Mouse (Mus musculus) v-Abl transformed pro-B cells (cell line): Measurements from ENCODE around the gene Sept10.

Experiments used
- in situ Hi-C, 2 experiments: fragments of 400-800 bp; cut with MboI; formaldehyde crosslinking; loops; one replicate each; pipeline ENCODE4 v1.15.1; 2025; ENCODE audit not compliant: unreplicated experiment in 2 of 2

Sept10 gene

DNA sequence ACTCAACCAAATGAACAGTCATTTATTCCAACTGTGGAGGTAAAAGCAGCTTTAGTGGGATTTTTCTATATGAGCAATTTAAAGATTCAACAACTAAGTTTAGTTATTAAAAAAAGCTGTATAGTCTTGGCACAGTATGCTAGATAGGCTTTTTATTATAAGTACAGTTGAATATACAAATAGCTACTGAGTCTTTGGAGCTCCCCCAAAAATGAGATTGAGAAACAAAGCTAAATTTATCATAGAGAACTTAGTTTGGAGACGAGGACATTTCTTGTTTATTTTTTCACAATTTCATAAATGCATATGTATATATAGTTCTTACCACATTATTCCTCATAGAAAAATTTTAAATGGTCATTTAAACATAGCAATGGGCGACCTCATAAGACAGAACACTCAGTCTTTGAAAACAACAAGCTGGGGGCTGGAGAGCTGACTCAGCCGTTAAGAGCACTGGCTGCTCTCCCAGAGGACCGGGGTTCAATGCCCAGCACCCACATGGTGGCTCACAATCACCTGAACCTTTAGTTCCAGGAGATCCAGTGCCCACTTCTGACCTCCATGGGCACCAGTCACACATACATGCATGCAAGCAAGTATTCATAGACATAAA lies 7.7 kb upstream of the Sept10 start:
- in situ Hi-C loops = no loop called here

DNA sequence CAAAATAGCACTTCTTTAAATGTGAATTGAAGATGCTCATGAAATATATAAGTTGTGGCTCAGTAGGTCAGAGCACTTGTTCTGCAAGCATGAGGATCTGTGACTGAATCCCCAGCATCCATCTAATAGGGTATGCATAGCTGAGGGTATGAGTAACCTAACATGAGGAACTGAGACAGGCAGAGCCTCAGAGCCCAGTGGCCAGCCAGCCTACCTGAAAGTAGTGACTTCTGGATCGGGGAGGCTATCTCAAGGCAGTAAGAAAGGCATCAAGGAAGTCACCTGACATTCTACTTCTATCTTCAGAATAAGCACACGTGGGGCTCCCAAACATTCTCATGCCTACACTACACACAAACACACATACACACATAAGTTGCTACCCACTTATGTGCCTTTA lies 3.5 kb upstream of the Sept10 start:
- in situ Hi-C loops = no loop called here

DNA sequence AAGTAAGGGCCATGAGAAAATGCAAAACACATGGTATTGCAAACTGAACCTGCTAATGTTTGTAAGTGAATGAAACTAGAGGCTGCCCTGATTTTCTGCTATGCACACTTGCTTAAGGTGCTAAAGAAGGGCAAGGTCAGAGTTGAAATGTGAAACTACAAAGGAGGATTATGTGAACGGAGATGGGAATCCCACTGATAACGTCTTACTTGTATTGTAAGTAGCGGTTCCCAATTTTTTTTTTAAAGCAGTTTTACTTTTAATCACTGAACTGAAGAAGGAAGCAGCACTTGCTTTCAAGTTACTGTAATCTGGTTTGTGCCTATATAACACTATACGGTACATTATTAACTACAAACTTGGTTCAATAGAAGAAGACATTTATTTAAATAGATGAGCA lies 2.2 kb upstream of the Sept10 start:
- in situ Hi-C loops = no loop called here

DNA sequence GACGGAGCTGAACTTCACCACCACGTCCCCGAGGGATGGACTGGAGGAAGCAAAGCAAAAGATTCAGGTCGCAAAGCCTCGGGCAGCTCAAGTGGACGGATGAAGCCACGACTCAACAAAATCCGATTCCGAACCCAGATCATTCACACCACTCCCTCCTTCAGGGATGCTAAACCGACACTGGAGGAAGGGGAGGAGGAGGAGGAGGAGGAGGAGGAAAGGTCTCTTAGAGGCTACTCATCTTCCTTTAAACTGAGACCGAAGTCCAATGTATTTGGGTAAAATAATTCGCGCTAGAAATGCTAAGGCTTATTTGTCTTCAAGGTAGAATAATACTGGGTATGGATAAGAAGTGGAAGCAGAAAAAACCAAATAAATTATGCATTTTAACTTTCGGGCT lies 1.7 kb upstream of the Sept10 start:
- in situ Hi-C loops = no loop called here

GRCm38 (mm10) chr10:59222271-59223101 lies 839 bp upstream of the Sept10 start:
- in situ Hi-C loops = no loop called here

GRCm38 (mm10) chr10:59220824-59221472 lies 699 bp downstream of the Sept10 start:
- in situ Hi-C loops = no loop called here

- in situ Hi-C loops = no loop called here
These were observed 21.6 kb downstream of the Sept10 start for GRCm38 (mm10) chr10:59200011-59200410.

- in situ Hi-C loops = no loop called here
These were observed 24.9 kb downstream of the Sept10 start for GRCm38 (mm10) chr10:59196763-59197162.

GRCm38 (mm10) chr10:59194891-59195290 lies 26.8 kb downstream of the Sept10 start:
- in situ Hi-C loops = no loop called here

DNA sequence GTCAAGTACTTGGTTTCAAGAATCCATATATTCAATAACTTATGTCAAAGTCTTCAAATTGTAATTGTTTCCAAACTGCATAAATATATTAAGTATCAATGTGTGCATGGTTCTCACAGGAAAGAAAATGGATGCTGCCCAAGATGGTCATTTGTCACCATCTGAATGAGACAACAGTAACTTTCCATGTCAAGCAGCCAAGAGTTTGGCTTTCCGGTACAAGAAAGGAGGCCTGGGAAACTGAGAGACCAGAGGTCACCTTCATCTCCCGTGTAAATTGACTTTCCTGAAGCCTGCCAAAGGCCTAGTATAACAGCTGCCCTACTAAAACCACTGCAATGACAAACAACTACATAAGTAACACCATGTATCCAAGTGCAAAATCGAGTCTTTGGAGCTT lies 39.3 kb downstream of the Sept10 start:
- in situ Hi-C loops = no loop called here

- in situ Hi-C loops = no loop called here
These were observed 42.0 kb downstream of the Sept10 start for GRCm38 (mm10) chr10:59179620-59180019.

DNA sequence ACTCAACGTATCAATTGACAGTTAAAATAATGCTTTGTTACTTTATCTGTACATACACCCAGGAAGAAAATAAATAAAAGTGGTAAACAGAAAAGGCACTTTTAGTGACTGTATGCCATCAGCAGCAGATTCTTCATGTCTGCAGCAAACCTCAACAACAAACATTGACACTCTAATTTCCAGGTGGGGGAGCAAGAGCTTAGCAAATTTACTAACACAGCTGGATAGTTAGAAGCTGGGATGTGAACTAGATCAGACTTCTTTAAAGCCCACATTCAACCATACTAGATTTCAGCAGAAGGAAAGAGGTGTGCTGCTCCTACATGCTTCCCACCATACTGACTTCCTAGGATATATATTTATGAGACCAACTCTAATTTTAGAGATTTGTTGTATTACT lies 49.1 kb downstream of the Sept10 start:
- in situ Hi-C loops = loop anchor here in 1 of 2 experiments (25.0 kb wide), 1 partner anchor 810 kb away; no protein-coding TSS in a partner anchor

DNA sequence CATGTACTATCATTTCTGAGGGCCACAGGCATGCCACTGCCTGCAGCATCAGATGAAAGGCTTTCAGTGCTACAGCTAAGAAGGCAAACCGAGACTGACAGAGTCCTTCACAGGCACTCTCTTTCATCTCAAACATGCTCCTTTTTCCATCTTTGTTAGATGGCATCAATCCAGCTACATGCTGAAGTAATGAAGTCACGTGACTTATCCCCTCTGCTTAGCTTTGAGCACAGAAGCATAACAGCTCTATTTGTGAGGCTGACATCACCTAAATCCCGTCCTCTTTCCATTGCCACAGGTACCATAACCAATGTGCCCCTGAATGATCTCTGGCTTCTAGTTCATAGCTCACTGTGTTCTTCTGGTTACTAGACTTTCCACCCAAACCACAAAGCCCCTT lies 50.6 kb downstream of the Sept10 start:
- in situ Hi-C loops = loop anchor here in 1 of 2 experiments (25.0 kb wide), 1 partner anchor 809 kb away; no protein-coding TSS in a partner anchor

DNA sequence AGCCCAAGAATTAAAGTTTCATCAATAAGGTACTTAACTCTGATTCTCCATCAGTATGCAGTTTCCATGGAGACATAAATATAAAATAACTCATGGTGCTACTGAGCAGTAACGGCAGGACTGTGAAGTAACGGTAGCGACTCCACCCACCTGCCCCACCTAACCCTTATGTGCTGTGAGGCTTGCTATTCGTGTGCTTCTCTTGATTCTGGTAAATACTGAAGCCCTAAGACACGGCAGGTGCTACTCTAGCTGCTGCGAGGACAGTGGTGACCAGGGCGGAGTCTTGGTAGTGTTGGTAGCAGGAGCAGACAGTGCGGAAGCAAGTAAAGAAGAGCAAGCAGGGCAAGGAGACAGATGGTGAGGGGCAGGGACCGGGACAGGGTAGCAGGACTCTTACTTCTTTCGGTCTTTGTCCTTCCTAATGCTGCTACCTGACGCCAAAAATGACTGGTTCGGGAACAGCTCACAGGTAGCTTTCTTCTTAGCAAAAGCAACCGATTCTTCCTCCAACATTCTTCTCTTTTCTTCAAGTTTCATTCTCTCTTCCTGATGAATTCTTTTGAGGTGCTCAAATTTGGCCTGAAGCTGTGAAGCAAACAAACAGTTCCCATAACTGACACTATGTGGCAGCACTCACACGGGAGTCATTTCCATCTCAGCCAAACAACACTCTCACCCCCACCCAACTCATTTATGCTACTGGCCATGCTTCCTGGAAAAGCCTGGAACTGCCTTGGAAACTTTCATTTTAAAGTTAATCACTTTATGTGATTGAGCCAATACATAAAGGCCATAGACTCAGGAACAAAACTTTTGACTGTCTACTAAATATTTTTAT lies 55.3 kb downstream of the Sept10 start:
- in situ Hi-C loops = loop anchor here (5.0 to 25.0 kb wide), 6 partner anchors 121 to 804 kb away; no protein-coding TSS in a partner anchor

- in situ Hi-C loops = loop anchor here in 1 of 2 experiments (25.0 kb wide), 1 partner anchor 800 kb away; no protein-coding TSS in a partner anchor
These were observed 59.3 kb downstream of the Sept10 start for GRCm38 (mm10) chr10:59162185-59162897.

DNA sequence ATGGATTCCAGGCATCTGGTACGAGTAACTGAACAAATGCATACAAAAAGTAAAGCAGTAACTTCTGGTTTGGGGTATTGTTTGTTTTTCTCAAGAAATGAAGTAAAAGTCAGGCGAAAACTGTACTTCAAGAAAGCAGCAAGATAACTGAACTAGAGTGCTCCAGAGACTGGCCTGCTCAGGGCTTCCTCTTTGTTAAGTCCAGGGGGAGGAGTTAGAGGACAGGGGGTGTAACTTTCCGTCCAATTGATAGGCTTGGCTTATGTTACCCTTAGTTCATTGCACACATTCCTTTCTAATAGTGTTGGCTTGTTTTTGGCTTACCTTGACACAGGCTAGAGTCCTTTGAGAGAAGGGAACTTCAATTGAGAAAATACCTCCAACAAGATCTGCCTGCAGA lies 63.0 kb downstream of the Sept10 start:
- in situ Hi-C loops = loop anchor here in 1 of 2 experiments (25.0 kb wide), 1 partner anchor 796 kb away; no protein-coding TSS in a partner anchor

DNA sequence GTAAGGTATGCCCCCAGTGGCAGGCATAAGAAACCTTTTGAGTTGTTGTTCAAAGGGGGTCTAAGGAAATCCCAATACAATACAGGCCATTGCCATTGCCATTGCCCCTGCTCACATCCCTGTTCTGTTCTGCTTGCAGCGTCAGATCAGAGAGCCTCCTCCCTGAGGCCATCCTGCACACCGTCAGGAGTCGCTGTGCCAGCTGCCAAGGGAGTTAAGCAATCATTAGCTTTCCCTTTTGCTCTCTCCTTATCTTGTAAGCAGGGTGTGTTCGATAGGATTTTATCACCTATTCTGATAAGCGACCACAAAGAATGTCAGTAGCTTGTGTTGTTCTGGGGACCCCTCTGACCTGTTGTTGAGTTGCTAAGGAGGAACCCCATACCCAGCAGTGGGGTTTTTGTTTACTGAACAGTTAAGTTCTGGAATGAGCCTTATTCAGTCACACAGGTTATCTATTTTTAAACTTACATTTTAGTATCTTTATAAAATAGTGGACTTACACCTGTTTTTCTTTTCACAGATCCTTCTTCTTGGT lies 69.0 kb downstream of the Sept10 start:
- in situ Hi-C loops = loop anchor here in 1 of 2 experiments (25.0 kb wide), 1 partner anchor 790 kb away; no protein-coding TSS in a partner anchor

DNA sequence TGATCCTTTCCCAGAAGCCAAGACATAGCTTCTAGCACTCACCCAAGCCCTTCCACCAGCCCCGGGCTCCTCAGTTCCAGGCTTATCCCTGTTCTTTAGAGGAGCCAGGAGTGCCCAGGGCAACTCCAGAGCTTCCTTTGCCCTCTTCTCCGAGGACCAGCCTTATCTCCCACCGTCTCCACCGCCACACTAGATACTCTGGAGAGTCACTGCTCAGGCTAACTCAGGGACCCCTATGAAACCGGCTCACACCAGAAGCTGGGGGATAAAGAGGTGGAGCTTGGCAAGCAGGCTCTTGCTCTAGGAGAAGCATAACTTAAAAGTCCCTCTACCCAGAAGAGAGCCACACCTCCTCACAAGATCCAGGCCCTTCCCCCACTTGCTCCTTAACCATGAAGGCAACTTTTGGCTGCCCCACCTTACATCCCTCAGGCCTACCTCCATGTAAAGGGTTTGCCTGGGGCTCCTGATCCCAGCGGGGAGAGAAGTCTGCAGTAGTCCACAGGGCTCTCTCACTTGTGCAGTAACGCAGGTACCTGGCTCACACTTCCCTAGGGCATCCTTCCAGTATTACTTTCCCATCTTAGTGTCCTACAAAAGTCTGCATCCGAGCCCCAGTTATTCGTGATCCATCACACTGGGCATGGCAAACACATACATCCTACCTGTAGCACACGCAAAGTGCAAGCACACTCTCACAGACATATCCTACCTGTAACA lies 70.5 kb downstream of the Sept10 start:
- in situ Hi-C loops = loop anchor here in 1 of 2 experiments (25.0 kb wide), 1 partner anchor 789 kb away; no protein-coding TSS in a partner anchor
